Mouse (Mus musculus): ENCODE data around the gene Tcaf2.

Gene Tcaf2

DNA sequence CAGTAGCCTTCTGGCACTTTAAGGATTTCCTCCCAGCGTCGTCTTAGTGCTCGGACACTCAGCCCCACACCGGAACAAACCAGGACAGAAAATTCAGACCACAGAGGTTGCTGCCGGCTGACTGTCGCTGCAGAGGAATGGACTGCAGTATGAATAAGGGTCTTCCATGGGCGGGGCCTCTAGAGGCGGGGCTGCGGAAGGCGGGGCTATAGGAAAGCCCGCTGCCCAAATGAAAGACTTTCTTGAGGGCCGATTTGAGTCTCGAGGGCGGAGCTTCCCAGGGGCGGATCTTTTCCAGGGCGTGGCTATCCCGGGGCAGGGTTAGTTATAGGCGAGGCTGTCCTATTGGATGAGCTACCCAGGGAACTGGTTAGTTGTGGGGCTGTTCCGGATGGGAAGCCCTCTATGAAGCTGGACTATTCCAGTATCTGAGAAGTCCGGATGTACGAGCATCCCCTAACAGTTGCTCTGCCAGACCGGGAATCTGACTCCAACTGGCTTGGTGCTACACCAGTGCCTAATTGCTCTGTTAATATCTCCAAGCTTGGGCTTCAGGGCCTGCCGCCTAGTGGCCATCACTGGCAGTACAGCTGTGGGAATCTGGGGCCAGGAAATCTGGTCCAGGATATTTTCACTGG lies at the start of gene Tcaf2:
Gene Tcaf2 (minus strand): TSS at position 343 of the 638 bp plus-strand sequence.
- peak; percentile 77 to 85 for DNase-seq

DNA sequence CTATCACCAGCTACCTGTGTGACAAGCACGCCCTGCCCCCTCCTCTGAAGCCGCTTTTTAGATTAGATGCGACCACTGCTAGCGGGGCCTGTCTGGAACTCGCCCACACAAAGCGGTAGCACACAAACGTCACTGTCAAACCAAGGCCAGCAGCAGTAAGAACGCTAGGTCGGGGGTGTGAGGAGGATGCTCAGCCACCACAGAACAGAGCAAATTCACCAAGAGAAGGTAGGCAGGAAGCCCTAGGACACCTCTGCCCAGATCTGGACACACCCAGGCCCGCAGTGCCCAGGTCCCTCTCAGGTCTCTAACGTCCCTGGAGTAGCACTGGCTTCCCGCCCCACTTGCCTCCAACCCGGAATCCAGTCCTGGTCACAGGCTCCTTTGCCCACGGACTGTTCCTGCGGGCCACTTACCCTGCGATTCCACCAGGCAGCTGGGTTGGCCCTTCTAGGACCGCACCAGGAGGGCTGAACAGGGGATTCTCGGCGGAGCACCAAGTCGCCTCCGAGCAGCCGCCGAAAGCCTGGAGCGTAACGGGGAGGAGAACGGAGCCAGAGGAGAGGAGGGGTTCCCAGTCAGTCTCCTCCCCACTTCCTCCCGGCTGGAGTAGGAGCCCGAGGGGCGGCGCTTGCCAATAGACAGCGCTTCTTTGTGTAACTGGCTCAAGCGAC lies 47.6 kb upstream of the Tcaf2 start:
- DNase-seq: peak; percentile 79 to 82

DNA sequence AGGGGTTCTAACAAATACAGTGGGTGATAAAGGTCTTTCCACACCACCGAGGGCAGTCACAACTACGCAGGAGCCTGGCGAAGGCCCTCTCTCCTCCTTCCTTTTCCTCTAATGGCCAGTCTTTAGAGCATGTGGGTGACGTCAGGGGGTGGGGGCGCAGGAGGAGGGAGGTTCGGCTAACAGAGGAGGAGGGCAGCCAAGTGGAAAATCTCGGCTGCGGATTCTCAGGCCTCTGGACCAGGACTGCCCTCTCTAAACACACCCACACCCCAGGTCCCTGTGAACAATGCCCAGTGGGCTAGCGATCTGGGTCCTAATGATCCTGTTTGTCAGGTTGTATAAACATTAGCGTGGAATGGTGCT lies 47.1 kb upstream of the Tcaf2 start:
- peak; percentile 81 to 84 for DNase-seq

DNA sequence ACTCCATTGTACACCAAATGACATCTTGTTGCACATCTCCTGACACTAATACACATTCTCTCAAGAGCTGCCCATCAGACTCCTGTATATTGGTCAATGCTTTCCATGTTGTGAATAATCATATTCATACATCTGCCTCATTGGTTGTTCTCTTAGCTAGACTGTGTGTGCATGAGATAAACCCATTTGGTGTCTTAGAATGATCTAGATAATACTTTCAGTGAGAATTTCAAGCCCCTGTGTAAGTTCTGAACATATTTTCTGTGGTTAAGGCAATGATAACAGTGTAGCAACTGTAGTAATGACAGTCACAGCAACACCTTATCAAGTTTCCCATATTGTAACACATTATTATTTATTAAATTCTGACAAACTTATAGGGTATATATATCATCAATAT lies 44.7 kb upstream of the Tcaf2 start:
- DNase-seq: no peak

DNA sequence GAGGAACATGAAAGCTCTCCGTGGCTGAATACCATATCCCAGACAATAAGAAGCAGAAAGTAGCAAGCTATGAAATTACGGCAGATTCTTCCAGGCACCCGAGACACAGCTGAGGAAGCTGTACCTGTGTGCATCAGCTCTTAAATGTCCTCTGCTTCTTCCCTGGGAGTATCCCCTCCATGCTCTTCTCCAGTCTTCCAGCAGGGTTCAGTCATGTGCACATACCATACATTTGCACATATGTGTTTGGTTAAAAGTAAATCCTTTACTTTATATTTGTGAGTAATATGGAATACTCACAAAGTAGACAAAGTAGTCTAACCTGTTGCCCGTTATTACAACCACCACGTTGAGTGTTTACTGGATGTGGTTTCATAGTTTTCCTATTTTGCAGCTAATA lies 42.9 kb upstream of the Tcaf2 start:
- no peak for DNase-seq

DNA sequence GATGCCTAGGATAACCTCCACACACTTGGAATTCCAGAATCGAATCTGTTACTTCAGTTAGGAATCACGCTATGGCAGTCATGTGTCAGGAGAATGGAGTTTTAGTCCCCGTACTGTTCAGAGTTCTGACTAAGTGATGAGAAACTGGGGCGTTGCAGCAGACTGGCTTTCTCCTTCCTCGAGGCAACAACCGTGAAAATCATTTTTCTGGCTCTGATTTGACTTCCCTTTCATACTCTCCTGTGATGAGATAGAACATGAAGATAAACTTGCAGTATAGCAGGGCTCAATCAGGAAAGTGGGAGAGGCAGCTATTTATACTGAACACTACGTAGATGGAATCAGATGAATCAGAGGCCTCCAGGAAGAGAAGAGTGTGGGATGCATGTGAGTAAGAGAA lies 35.0 kb upstream of the Tcaf2 start:
- no peak for DNase-seq

DNA sequence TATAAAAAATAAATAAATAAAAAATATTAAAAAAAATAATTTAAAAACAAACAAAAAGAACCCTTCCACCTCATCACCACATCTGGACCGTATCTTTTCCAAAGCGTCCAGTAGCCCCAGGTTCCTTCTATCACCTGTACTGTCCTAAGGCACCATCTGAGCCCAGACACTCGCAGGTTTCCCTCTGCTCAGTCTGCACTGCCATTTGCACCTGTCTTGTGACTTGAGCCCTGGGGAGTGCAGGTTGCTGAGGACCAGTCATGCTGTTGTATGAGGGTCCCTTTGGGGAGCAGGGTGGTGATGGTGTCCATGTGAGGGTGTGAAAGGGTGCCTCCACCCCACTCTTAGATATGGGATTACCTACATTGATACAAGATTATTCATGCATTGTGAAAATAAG lies 31.0 kb upstream of the Tcaf2 start:
- DNase-seq: no peak

DNA sequence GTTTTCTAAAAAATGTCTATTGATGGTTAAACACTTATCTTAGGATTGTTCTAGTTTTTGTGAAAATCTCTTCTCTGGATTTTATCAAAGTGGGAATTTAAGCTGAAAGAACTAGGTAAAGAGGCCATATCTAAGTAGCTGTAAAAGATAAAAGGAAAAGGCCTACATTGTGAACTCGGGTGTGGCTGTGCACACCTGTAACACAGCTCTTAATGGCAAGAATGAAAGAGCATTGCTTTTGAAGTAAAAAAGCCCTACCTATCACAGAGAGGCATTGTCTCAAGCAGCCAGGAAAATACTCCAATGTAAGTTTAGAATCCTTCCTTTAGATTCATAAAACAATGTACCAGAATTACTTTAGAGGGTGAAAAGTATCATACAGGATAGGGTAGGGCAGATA lies 26.7 kb upstream of the Tcaf2 start:
- no peak for DNase-seq

DNA sequence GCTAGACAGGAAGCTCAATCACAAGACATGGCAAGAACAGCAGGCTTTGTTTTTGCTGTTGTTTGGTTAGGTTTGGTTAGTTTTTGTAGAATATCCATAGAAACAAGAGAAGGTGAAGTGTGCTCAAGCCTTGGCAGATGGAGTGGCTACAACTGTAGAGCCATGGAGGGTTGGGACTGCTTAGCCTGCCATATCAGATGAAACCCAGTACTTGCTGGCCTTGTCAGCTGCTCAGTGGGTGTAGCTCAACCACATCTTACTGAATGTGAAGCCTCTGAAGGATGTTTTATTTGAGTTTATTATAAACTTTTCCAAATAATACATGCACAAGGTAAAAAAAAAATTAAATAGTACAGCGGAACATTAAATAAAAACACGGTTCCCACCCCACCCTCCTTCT lies 22.7 kb upstream of the Tcaf2 start:
- no peak for DNase-seq

DNA sequence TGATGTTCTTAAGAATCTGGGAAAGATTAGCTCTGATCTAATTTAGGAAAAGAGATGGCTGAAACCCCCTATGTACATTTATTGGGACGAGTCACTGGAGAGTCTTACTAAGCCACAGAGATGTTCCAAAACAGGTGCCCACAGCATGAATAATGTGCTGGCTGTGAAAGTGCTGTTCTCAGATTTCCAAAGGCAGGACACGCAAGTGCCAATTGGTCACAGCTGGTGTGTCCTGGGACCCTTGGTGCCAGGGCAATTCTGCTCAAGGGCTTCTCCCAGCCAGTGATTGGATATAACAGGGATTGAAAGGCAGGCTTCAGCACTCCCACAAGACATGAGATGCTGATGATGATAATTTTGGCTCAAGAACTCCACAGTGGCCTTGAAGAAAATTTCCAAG lies 16.7 kb upstream of the Tcaf2 start:
- no peak for DNase-seq

DNA sequence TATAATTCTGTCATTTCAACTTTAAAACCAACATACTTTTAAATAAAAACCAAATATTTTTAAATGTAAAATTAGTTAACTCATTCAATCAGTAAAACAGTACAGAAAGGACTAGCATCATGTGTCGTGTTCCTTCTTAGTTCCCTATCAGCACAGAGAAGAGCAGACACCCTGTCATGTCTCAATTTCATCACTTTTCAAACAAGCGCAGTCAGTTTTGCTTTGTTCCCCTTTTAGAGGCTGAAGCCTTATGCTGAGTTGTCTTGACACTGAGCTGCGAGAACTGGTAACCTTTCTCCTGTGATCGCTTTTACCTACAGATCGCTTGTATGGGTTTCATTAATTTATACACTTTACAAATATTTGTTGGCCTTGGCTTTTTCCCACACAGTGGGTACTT lies 10.7 kb downstream of the Tcaf2 start:
- DNase-seq: no peak

DNA sequence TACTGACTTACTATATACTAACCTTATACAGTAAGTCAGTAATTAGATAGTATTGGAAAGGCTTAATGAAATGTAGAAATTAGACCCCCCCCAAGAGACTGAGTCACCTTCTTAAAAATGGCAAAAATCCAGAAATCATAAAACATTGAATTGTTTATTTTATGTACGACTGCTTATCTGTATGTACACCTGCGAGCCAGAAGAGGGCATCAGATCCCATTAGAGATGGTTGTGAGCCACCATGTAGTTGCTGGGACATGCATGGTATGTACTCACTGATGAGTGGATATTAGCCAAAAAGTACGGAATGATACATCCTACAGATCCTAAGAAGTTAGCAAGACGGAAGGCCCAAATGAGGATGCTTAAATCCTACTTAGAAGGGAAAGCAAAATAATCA lies 13.7 kb downstream of the Tcaf2 start:
- no peak for DNase-seq

DNA sequence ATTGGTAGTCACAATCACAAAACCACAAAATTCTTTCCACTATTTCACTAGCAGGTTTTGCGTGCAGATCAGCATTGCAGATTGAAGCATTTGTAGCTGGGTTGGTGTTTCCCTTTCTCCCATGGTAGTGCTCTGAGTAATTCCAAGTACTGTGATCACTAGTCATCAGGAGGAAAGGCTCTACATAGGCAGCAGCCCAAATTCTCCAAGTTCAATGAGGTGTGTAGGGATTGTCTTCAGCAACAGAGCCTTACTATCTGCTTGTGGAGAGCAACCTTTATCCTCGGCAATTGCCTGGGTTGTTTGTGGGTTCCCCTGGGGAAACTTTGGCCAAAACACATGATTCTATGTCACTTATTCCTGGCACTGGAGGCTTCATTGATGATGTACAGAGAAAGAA lies 28.1 kb downstream of the Tcaf2 start:
- no peak for DNase-seq

DNA sequence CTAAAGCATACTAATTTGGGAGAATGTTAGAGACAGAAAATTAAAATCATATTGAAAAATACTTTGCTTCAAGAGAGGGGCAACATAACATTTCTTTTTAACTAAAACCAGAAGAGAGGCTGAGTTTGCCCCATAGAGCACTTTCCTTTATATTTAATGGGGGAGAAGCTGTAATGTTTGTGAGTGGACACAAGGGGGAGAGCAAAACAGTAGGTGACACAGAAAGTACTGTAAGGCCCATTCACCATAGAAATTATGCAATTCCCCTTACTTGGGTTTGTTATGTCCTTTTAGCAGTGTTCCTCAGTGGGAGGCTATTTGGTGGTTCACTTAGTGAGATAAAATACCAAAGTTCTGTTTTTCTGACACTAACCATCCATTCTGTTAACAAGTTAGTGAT lies 32.8 kb downstream of the Tcaf2 start:
- peak in 1 of 2 experiments; percentile 4 for DNase-seq

DNA sequence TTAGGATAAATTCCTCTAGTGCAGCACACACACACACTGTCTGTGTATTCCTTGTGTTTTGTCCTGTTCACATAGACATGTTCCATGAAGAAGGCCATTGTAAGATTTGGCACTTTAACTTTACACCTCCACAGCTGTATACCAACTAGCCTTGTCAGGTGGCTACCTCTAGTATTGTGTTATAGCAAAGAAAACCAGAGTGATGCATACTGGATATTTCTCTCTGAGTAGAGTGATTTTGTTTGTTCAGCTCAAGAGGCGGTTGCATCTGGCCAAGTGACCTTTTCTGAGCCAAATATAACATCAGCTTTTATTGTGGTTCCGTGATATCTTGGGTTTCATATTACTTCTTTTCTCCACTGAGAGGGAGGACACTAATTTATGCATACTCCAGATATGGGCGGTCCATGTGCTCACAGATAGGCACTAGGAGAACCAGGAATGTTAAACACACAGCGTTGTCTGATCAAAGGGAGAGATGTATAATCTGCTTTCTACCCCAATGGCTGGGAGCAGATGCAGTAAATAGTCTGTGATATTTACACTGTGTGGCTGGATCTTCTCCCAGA lies 34.0 kb downstream of the Tcaf2 start:
- DNase-seq: no peak

DNA sequence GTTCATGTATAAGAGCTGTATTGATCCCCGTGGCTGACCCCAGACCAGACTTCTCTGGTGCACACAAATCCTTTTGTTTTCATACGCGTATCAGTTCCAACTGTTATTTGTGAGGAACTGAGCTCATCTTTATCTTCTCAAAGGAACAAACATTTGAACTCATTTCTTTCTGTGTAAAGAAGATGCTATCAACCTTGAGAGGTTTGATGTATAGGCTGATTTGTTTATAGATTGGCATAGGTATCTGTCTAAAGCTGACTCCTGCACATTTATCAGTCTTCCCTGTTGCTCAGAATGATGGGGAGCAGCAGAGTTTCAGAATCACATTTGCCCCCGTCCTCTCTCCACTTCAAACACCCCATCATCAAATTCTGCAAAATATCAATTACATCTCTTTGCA lies 47.5 kb downstream of the Tcaf2 start, which contains the start of gene Tcaf3:
Gene Tcaf3 (minus strand): TSS at position 101 of the 400 bp plus-strand sequence.
- no peak for DNase-seq

DNA sequence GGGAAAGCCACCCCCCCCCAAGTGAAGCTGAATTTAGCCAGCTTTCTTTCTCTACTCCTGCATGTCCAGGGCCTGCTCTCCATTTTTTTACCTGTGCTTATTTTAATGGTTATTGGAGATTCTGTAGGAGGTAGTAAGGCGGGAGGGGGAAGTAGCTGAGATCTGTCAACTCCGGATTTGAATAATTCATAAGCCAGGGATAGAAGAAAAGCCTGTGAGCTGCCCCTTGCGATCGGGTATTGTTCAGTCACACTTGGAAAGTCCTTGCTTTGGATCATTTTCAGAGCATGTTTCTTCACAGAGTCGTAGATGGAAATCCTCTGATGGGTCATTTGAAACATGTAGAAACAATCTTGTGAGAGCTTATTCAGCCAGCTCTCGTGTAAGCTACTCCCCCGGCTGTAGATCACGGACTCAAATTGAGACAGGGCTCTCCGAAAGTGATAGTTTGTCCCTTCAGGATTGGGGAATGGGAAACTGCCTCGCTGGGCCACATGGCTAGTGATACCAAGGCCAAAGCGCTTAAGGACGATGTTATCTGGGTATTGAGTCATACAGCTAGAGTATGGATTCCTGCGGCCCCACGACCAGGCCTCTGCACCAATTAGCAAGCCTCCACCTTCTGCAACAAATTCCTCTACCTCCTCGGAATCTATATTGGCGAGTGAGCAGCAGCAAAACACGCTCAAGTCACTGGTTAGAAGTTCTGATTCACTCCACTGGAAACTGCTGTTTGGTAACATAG lies 51.7 kb downstream of the Tcaf2 start:
- DNase-seq: no peak

DNA sequence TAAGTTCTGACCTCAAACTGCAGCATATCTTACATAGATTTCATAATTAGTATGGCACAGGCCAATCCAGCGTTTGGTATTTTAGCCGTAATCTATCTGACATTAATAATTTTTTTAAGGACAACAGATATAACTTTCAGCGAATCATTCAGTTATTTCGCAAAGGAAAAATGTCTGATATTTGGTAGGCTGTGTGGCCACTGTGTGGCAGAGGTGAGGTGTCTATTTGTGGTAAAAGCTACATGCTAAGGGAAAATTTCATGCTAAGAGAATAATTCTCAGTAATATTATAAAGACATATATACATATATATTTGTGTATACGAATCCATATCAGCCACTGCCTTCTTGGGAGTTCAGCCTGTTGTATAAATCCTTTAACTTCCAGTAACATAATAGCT lies 58.5 kb downstream of the Tcaf2 start:
- no peak for DNase-seq

DNA sequence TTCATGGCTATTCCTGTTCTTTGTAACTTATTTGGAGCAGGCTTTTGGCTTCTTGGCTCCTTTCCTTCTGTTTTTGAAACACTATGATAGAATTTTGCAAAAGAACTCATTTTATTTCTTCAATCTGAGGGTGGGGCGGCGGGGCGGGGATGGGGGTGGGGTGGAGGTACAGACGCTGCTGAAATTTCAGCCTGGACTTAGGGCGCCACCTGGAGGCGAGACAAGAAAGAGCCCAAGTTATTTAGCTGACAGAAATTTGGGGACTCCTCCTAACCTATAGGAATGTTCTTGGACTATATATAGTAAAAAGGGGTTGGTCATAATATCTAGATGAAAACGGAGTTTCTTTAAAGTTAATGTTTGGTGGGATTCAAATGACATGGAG lies 61.6 kb downstream of the Tcaf2 start:
- peak; percentile 59 for DNase-seq

DNA sequence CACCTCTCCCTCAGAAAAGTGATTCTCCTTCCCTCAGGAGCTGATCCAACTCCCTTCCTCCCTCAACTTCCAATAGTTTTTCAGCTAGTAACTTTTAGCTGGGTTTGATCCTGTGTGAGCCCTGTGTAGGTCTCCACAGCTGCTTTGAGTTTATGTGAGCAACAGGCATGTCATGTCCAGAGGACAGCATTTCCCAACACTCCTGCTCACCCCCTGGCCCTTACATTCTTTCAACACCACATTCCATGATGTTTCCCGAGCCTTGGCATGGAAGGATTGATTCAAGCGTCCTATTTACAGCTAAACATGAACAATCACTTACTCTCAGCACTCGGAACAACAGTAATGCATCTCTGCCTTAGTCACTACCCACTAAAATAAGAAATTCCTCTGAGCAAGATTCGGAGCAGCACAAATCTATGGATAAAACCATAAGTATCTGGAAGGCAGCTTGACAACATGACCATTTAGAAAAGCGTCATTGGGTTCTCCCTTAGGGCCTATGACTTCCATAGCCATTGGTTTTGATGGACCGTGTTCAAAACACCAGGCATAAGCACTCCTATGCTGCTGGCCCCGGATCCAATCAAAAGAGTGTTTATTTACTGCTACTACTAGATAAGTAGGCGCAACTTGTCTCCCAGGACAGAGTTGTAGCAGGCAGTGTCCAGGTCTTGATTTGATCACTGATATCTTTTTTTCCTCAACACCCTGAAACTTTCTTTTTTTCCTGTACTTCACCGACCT lies 62.1 kb downstream of the Tcaf2 start:
- DNase-seq: no peak

DNA sequence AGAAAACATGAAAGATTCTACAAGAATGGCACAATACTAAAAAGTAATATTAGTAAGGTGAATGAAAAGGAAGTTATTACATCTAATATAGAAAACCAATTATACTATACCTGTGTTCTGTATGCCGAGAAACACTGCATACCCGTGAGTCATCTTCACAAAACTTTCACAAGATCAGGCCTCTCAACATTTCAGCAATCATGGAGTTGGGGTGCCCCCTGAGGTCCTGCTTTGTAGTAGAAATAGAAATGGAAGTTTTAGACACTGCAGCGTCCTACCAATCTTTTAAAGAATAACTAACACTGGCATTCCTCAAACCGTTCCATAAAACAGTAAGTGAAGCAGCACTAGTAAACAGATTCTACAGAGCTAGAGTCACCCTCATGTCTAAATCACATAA lies 66.4 kb downstream of the Tcaf2 start:
- no peak for DNase-seq

DNA sequence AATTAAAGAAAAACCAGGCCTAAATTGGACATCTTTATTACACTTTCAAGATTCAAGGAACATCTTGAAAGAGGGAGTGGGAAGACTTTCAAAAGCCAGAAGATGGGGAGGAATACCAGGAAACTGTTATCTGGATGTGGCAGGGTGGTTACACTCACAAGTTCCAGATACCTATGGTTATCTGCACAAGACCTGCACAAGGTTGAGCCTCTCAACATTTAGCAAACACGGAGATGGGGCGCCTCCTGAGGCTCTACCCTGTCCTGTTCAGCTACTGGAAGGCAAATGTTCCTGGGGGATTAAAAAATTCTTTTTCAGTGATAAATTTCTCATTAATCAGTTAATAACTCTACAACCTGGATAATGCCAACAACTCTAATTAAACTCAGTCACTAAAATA lies 67.6 kb downstream of the Tcaf2 start:
- no peak for DNase-seq
